Mouse (Mus musculus) limb, embryonic 15.5 days (tissue): ENCODE data around the gene Got1. TPM values are rescaled to one million over a fixed set of nuclear protein-coding genes. Genes with fewer than 3 reads are reported as not detected.

Source experiments
- ATAC-seq: fragments of 200-750 bp; cut with Nextera tagmentation; 2 replicates; pipeline ENCODE4 v1.8.0; 2017; ENCODE audit warnings: low read depth, moderate TSS enrichment; ENCODE audit not compliant: insufficient number of reproducible peaks, low FRiP score, low TSS enrichment
- H3K27ac ChIP-seq: fragments of 300-500 bp; sonication (generic); 2 replicates; pipeline ENCODE4 v1.5.1; 2015; ENCODE audit warnings: moderate library complexity, mild to moderate bottlenecking, inconsistent platforms
- H3K27me3 ChIP-seq: fragments of 300-500 bp; sonication (generic); 2 replicates; pipeline ENCODE4 v1.6.1; 2015; ENCODE audit warnings: inconsistent platforms
- H3K36me3 ChIP-seq: fragments of 300-500 bp; sonication (generic); 2 replicates; pipeline ENCODE4 v1.6.1; 2015; ENCODE audit warnings: inconsistent platforms
- H3K4me1 ChIP-seq: fragments of 300-500 bp; sonication (generic); 2 replicates; pipeline ENCODE4 v1.6.1; 2015; ENCODE audit warnings: inconsistent platforms
- H3K4me2 ChIP-seq: fragments of 300-500 bp; sonication (generic); 2 replicates; pipeline ENCODE4 v1.6.1; 2015; ENCODE audit warnings: mild to moderate bottlenecking, inconsistent platforms
- H3K4me3 ChIP-seq: fragments of 300-500 bp; sonication (generic); 2 replicates; pipeline ENCODE4 v1.5.1; 2015; ENCODE audit warnings: mild to moderate bottlenecking, inconsistent platforms
- H3K9ac ChIP-seq: fragments of 300-500 bp; sonication (generic); 2 replicates; pipeline ENCODE4 v1.6.1; 2015; ENCODE audit warnings: inconsistent platforms
- H3K9me3 ChIP-seq: fragments of 300-500 bp; sonication (generic); 2 replicates; pipeline ENCODE4 v1.6.1; 2016; ENCODE audit warnings: inconsistent platforms
- WGBS: fragments of 180-500 bp; shearing (Covaris S2); methylation state at CpG from one replicate; pipeline ENCODE4 v1.1.7; 2015; 5-methylcytosine and 5-hydroxymethylcytosine counted together
- polyA plus RNA-seq: library from polyadenylated mRNA; unstranded; fragments of >200 nt; fragmentation: Nextera tagmentation; extraction: Ambion mirVana; gene quantifications from 2 replicates; pipeline ENCODE4 v1.2.1, GENCODE M21; 2015

Gene Got1
- 22.7 and 30.6 TPM in 2 replicates for polyA plus RNA-seq

DNA sequence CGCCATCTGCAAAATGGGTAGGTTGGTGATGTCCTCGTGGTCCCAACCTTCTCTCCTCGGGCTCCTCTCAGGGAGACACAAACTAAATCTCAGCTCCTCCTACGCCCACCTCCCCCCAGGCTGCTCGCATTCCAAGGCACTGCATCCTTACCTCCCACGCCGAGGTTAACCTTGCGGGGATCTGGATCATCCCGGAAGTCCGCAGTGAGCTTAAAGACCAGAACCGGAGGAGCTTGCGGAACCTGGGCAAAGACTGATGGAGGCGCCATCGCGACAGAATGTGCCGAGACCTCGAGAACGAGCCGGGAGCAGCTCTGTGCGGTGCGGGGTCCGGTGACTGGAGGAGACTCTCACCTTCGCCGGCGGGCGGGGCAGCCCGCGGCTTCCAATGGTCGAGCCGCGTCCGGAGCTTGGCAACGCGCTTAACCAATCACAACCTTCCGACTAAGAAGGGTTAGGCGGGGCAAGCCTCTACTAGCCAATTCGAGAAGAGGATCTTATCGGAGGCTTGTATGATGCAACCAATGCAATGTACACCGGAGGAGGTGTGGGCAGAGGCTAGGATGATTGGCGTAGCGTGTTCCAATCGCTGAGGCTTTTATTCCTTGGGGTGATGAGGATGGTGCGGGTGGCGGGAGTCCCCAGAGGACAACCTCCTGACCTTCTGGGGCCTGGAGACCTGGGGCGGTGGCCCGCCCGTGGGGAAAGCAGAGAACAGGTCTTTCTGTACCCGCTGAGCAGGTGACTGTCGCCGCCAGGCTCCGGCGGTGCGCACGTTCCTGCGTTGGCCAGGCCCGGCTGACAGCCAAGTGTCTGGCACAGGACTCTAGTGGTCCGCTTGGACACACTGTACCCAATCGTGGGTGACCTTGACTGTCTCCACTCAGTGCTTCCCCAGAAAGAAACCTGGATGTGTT is at the start of gene Got1:
Gene Got1, minus strand, starts transcription at position 419 of the 917 bp plus-strand sequence.
- H3K27ac ChIP-seq: peak within 1 kb of the TSS; percentile 51; the same call in 1 of the 2 replicates
- peak within 1 kb of the TSS; percentile 59 for H3K9ac ChIP-seq
- under 1% methylated on average over 58 of the region's 58 CpGs for WGBS
- H3K27me3 ChIP-seq: no peaks in the 10 kb centered on the region
- ATAC-seq: peak; percentile 99
- no peaks in the 10 kb centered on the region for H3K9me3 ChIP-seq
- H3K36me3 ChIP-seq: no peaks in the 10 kb centered on the region
- peak within 1 kb of the TSS; percentile 83 for H3K4me2 ChIP-seq
- peaks cover 14% of the 10 kb centered on the region for H3K4me1 ChIP-seq
- H3K4me3 ChIP-seq: peak within 1 kb of the TSS; percentile 76

GRCm38 (mm10) chr19:43570831-43571790 is 46.7 kb upstream of the Got1 start:
- Histone ChIP-seq H3K27ac (no peak overlapping the region), H3K36me3 (no peaks in the 10 kb centered on the region), H3K4me2 (peak overlapping the region; percentile 83), H3K9ac (no peak overlapping the region), H3K27me3 (peaks cover 59% of the 10 kb centered on the region), H3K9me3 (no peaks in the 10 kb centered on the region), H3K4me3 (peak overlapping the region; percentile 41), H3K4me1 (peaks cover 10% of the 10 kb centered on the region)
- 14% methylated on average over 32 of the region's 32 CpGs for WGBS
- no peak for ATAC-seq

DNA sequence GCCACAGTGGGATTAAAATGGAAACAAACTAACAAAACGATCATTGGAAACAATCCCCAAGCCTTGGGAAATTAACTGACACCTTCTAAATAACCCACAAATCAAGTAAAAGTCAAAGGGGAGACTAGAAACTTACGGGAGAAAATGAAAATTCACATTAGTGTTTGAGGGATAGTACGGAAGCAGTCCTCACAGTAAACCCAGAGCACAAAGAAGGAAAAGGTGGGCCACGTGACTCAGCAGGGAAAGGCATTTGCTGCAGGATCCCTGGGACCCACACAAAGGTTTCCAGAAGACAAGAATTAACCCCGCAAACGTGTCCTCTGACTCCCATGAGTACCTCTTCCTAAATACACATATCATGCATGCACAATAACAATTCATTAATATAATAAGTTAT is 44.7 kb upstream of the Got1 start:
- Histone ChIP-seq H3K36me3 (no peaks in the 10 kb centered on the region), H3K9ac (no peak overlapping the region), H3K9me3 (no peaks in the 10 kb centered on the region), H3K27ac (no peak overlapping the region), H3K27me3 (peaks cover 50% of the 10 kb centered on the region), H3K4me2 (no peak overlapping the region), H3K4me3 (no peak overlapping the region), H3K4me1 (peaks cover 10% of the 10 kb centered on the region)
- 36% methylated on average over 6 of the region's 6 CpGs for WGBS
- no peak for ATAC-seq

- no peaks in the 10 kb centered on the region for H3K9me3 ChIP-seq
- 50% methylated on average over 9 of the region's 9 CpGs for WGBS
- no peak overlapping the region for H3K27ac ChIP-seq
- H3K9ac ChIP-seq: no peak overlapping the region
- no peak for ATAC-seq
- H3K27me3 ChIP-seq: peaks cover 42% of the 10 kb centered on the region
- no peak overlapping the region for H3K4me3 ChIP-seq
- H3K4me2 ChIP-seq: no peak overlapping the region
- peaks cover 10% of the 10 kb centered on the region for H3K4me1 ChIP-seq
- no peaks in the 10 kb centered on the region for H3K36me3 ChIP-seq
These were observed 43.9 kb upstream of the Got1 start for GRCm38 (mm10) chr19:43568298-43568697.

DNA sequence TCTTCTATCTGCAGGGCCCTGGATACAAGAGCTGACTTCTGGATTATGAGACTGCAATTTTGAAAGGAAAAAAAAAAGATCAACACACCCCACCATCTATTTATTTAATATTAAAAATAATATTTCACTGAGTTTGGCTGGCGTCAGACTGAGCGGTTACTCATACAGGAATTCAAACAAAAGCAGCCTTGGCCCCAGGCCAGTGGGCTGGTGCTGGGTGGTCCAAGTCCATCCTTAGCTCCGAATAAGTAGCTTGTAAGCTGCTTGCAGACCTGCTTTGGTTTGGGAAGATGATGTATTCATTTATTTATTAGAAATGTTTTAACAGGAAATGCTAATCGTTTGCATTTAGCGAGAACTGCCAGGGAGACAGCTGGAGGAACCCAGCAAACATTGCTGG is 38.8 kb upstream of the Got1 start:
- Histone ChIP-seq H3K27ac (no peak overlapping the region), H3K9me3 (no peaks in the 10 kb centered on the region), H3K4me2 (no peak overlapping the region), H3K27me3 (peaks cover 4% of the 10 kb centered on the region; the same call in 1 of the 2 replicates), H3K36me3 (no peaks in the 10 kb centered on the region), H3K4me1 (no peaks in the 10 kb centered on the region), H3K4me3 (no peak overlapping the region), H3K9ac (no peak overlapping the region)
- ATAC-seq: no peak
- 53% methylated on average over 5 of the region's 5 CpGs for WGBS

DNA sequence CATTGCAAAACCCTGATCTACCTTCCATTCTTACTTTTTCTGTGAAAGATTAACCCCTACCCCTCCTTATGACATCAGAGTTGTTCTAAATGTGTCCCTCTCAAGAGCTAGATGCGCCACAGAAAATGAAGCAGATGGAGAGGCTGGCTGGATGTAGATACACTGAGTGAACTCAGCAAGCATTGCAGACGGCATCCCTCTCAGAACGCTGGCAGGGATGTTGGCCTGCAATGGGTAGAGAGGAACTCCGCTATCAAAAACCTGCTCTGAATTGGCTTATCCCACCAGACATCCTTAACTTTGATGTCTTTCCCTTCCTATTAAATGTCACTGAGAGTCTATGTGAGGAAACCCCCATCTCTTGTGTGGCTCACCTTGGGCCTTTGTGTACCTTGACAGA is 37.4 kb upstream of the Got1 start:
- ATAC-seq: no peak
- peaks cover 3% of the 10 kb centered on the region; the same call in 1 of the 2 replicates for H3K27me3 ChIP-seq
- no peak overlapping the region for H3K9ac ChIP-seq
- no peaks in the 10 kb centered on the region for H3K9me3 ChIP-seq
- H3K4me2 ChIP-seq: no peak overlapping the region
- no peak overlapping the region for H3K4me3 ChIP-seq
- no peak overlapping the region for H3K27ac ChIP-seq
- WGBS: 84% methylated on average over 4 of the region's 4 CpGs
- no peaks in the 10 kb centered on the region for H3K36me3 ChIP-seq
- H3K4me1 ChIP-seq: no peaks in the 10 kb centered on the region

- no peak overlapping the region for H3K9ac ChIP-seq
- no peak overlapping the region for H3K4me2 ChIP-seq
- no peaks in the 10 kb centered on the region for H3K4me1 ChIP-seq
- no peaks in the 10 kb centered on the region for H3K36me3 ChIP-seq
- ATAC-seq: no peak
- H3K4me3 ChIP-seq: no peak overlapping the region
- H3K9me3 ChIP-seq: no peaks in the 10 kb centered on the region
- WGBS: 74% methylated on average over 2 of the region's 2 CpGs
- H3K27ac ChIP-seq: no peak overlapping the region
- H3K27me3 ChIP-seq: peaks cover 3% of the 10 kb centered on the region; the same call in 1 of the 2 replicates
These were observed 35.8 kb upstream of the Got1 start for GRCm38 (mm10) chr19:43560244-43560643.

- 60% methylated on average over 6 of the region's 6 CpGs for WGBS
These were observed 27.1 kb upstream of the Got1 start for GRCm38 (mm10) chr19:43551493-43551890.

DNA sequence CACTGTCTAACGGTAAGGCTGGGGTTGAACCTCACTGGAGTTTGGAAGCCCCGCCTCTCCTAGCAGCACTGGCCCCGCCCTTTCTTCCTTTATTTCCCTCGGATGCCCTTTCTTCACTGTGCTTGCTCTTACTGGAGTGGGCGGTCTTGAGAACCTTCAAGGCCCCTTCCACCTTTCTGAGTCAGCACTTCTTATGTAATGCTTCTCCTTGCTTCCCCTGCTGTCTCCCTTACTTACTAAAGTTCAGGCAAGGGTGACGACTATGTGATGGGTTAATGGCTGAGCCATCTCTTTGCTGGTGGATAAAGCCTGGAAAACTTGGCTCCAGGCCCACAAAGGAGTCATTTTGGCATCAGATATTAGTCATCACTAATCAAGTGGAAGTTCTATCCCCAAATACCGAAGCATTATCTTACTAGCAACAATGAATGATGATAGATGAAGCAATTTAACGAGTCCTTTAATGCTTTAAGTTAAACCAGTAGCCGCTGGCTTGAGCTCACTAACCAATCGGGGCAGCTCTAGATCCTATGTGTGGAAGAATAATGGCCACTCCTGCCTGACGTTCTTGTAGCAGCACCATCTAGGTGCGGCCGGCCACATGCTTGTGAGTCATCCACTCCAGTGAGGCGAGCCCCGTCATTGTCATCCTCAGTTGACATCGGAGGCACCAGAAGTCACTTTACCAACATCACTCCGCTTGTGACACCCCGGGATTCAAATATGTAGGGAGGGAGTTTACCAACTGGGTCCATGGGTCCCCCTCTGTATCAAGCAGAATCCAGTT is 26.5 kb upstream of the Got1 start:
- Histone ChIP-seq H3K27me3 (peaks cover 10% of the 10 kb centered on the region), H3K9ac (no peak overlapping the region), H3K4me3 (no peak overlapping the region), H3K4me2 (no peak overlapping the region), H3K27ac (no peak overlapping the region), H3K4me1 (no peaks in the 10 kb centered on the region), H3K36me3 (no peaks in the 10 kb centered on the region), H3K9me3 (no peaks in the 10 kb centered on the region)
- WGBS: 77% methylated on average over 18 of the region's 18 CpGs
- ATAC-seq: no peak

More at GRCm38 (mm10) chr19:43551493-43551890, 27.1 kb upstream of the Got1 start:
- H3K9me3 ChIP-seq: no peaks in the 10 kb centered on the region
- no peak overlapping the region for H3K4me2 ChIP-seq
- no peak for ATAC-seq
- no peak overlapping the region for H3K9ac ChIP-seq
- no peaks in the 10 kb centered on the region for H3K4me1 ChIP-seq
- H3K27ac ChIP-seq: no peak overlapping the region
- H3K36me3 ChIP-seq: no peaks in the 10 kb centered on the region
- no peak overlapping the region for H3K4me3 ChIP-seq
- H3K27me3 ChIP-seq: peaks cover 8% of the 10 kb centered on the region

- H3K27me3 ChIP-seq: peaks cover 11% of the 10 kb centered on the region
- no peak overlapping the region for H3K4me3 ChIP-seq
- H3K9me3 ChIP-seq: no peaks in the 10 kb centered on the region
- no peak overlapping the region for H3K4me2 ChIP-seq
- ATAC-seq: no peak
- H3K27ac ChIP-seq: no peak overlapping the region
- H3K4me1 ChIP-seq: no peaks in the 10 kb centered on the region
- H3K36me3 ChIP-seq: no peaks in the 10 kb centered on the region
- 88% methylated on average over 5 of the region's 5 CpGs for WGBS
- no peak overlapping the region for H3K9ac ChIP-seq
These were observed 23.7 kb upstream of the Got1 start for GRCm38 (mm10) chr19:43548060-43548459.
